Mouse (Mus musculus): ENCODE data around the gene Cpvl.

Cpvl gene

GRCm38 (mm10) chr6:53884931-53885330, 93.5 kb downstream of the Cpvl start:
- DNase-seq (ENCODE audit: low read depth), result no peak

DNA sequence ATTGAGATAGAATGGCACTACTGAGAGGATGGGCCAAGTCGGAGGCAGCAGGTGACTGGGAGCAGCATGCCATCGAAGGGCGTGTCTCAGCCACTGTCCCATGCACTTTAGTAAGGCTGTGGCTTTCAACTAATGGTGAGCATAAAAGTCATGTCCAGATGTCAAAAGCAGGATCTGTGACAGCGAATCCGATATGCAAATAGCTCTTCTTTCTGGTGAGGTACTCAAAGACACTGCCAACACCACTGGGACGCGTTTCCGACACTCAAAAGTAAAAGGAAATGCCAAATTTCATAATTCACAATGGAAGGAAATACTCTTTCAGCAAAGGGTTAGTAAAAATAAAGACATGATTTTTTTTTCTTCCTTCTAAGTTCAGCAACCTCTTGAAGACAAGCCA, 94.0 kb downstream of the Cpvl start:
- DNase-seq (ENCODE audit: low read depth), result no peak

DNA sequence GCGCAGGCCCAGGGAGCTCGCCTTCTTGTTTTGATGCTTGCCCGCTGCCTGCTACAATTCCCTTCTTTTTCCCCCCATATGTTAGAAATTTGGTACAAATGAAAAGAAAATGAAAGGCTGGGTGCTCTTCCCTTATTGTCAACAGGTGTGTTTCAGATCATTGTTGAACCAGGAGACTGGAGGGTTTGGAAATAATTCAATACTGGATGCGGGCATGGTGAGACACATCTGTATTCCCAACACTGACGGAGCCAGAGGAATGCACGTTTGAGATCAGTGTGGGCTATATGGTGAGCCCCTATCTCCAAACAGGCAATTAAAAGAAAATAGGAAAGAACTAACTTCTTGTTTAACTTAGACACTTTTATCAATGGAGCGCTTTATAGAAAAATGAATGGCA, 95.1 kb downstream of the Cpvl start:
- no peak for DNase-seq (ENCODE audit: low read depth)

DNA sequence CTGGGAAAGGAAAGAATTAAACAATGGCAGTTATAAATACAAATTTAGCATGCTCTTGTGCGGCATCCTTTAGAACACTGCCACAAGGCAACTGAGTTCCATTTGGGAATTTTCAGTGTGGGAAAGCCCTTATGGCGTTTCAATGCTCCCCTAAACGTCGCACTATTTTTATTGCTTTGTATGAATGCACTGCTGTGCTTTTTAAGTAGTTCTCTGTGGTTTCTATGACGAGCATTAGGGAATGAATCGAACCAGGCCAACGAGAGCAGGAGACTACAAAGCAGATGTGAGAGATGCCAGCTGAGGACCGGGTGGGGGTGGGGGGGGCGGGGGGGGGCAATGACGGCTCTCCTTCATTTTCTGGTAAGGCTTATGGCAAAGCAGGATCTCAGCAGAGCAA, 96.8 kb downstream of the Cpvl start:
- no peak for DNase-seq (ENCODE audit: low read depth)

GRCm38 (mm10) chr6:53881235-53881606, 97.2 kb downstream of the Cpvl start:
- no peak for DNase-seq (ENCODE audit: low read depth)

DNA sequence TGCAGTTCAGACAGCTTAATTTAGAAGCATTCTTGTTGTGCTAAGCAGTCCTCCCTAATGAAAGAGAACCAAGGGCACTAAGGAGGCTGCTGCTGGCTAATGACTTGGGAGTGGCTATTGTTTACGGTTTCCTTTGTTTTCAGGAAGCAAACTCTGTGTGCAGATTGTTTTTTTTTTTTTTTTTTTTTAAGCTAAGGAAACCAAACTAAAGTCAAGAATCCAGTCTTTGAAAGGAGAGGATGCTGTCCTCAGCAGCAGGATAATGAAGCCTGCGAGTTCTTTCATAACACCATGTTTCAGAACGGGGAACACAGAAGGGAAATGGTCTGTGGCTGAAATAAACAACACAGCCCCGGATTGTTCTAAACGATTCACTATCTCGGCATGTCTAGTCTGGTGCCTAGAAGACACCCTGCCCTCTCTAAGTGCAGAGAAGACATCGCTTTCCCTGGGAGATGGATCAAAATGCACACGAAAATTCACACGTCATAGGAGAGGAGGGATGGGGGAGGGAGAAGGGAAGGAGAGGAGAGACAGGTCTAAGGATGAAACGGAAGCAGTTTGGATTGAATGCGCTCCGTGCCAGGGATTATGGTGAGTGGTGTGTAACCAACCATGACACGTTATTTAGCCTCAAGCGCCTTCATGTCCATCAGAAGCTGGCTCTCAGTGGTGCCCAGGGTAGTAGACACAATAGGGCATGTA, 97.8 kb downstream of the Cpvl start:
- DNase-seq (ENCODE audit: low read depth), result no peak

DNA sequence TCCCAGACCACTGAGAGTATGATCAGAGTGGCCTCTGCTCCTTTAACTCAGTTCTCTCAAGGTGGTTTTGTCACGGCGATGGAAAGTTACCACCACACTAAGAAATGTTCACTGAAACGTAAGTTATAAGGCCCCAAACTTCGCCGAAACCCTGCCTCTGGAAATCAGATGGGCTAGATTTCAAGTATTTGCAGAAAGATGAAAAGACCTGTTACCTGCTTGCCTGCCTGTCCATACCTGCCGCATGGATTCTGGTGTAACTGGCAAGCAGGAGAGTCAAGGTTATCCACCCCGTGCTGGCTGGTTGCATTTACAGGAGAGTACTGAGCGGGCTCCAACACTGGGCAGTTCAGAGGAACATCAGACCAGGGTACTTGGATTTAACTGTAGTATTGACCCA, 98.9 kb downstream of the Cpvl start:
- no peak for DNase-seq (ENCODE audit: low read depth)

GRCm38 (mm10) chr6:53874881-53875429, 103.5 kb downstream of the Cpvl start:
- no peak for DNase-seq (ENCODE audit: low read depth)

DNA sequence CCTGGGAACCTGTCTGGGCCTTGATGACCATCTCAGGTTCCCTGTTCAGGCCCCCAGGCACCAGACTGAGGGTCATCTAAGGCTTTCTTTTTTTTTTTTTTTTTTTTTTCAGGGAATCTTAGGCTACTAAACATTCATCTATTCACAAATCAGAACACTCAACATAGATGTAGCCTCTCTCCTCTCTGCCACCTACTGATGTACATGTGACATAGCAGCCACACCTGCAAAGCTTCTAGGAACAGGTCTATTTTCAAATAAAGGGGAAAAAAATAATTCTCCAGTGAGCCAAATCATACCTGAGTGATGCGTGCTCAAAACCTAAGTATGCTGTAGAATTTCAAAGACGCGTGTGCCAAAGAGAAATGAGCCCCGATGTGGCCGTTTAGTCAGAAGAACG, 106.6 kb downstream of the Cpvl start:
- no peak for DNase-seq (ENCODE audit: low read depth)

- no peak for DNase-seq (ENCODE audit: low read depth)
Measured at GRCm38 (mm10) chr6:53863011-53863410, 115.5 kb downstream of the Cpvl start.

- no peak for DNase-seq (ENCODE audit: low read depth)
Measured at GRCm38 (mm10) chr6:53859106-53859505, 119.4 kb downstream of the Cpvl start.

DNA sequence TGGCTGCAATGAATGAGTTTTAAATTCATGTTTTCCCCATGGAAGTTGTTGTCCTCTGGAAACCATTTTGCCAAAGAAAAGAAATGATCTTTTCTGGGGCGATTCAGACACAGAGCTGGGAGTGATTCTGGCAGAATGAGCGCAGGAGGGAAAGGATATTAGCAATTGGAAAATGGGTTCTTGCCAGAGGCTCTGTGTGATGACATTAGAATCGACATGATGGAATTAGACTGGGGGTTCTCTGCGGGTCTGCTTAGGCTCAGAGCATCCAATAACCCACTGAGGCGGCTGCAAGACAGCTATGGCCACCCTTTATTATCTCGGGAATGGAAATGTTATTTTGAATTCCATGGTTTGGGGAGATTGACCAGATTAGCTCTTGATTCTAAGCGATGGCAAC, 120.6 kb downstream of the Cpvl start:
- DNase-seq (ENCODE audit: low read depth), result no peak

DNA sequence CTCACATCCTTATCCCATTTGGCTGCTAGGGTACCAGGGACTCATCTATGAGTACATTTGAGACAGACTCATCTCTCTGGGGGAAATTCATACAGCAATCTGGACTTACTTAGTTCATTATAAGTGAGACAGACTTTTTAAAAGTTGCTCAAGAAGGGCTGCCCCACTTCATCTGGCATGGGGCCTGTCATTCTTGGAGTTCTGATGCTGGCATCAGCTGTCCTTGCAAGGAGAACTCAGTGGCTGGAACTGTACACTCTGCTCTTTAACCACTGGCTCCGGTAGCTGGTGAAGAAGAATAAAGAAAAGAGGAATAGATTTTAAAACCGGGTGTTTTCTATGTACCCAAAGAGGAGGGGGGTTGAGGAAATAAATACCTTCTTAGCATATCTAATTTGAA, 121.7 kb downstream of the Cpvl start:
- no peak for DNase-seq (ENCODE audit: low read depth)

DNA sequence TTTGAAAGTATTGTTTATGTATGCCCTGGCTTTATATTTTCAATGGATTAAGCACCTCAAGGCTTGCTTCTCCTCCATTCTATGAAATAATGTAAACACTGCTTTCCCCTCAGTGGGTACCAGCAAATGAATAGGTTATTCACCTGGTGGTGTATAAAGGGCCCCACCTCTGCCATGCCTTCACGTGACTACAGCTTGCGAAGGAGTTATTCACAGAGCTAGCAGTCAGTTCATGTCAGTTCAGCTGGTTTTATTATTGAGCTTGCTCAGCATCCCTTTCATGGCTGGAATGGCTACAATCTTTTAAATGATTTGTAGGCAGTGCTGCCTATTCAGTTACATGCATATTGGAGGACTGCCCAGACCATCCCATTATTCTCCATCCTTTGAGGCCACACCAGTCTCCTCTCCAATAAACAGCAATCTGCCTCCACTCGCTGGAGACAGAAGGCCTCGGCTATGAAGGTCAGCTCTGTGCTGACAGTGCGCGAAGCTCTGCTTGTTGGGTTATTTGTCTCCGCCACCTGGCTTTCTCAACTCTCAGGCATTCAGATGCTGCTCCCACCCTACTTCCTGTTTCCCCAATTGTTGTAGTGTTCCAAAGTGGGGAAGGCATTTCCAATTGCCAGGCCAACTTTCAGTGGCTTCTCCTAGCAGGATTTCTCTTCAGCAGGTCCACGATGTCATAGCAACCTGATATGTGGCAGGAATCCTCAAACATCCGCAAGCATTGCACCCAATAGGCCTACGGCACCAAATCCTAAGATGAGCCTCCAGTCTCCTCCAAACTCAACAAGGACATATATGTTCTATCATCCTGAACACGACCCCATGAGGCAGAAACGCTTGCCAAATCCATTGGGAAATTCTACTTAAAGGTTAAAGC, 123.3 kb downstream of the Cpvl start:
- DNase-seq (ENCODE audit: low read depth), result no peak

DNA sequence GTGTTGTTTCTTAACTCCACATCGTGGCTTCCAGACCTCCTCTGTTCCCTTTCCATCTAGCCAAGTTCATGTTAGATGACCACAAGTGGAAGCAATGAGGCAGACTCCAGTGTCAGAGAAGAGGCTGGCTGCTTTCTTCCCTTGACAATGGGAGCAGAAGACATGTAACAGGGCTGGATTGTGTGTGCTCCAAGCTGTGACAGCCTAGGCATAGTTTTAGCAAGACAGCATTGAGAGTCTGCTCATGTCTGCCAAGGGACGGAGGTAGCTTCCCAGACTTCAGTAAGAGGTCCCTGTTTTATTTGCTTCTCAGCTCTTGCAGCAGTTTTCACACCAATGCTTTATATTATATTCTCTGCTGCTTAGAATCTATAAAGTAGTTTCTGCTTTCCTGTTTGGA, 124.2 kb downstream of the Cpvl start:
- DNase-seq (ENCODE audit: low read depth), result no peak

DNA sequence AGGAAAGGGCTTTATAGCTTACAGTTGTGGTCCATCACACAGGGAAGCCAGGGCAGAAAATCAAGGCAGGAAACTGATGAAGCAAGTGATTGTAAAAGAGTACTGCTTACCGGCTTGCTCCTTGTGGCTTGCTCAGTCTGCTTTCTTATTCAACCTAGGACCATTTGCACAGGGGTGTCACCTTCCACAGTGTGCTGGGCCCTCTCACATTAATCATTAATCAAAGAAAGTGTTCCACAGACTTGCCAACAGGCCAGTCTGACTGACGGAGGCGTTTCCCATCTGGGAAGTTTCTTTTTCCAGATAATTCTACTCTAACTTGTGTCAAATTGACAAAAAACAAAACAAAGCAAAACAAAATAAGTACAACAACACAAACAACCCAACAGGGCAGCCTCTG, 124.9 kb downstream of the Cpvl start:
- DNase-seq (ENCODE audit: low read depth), result no peak

DNA sequence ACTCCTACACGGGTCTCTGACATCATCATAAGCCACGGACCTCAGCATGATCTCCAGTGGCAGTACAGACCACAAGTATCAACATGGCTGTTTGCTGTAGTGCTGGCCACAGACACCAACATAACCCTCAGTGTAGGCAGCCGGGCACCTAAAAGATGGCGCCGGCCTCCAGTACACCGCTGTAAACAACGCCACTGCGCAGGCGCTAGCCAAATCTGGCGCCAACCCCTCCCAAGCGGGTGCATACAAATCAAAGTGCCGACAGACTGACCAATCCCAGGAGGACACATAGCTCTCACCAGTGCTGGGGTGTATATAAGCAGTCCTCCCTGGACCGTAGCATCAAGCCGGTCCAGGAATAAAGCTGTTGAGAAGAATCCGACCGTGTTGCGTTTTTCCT, 133.8 kb downstream of the Cpvl start:
- DNase-seq (ENCODE audit: low read depth), result no peak

GRCm38 (mm10) chr6:53825213-53825612, 153.3 kb downstream of the Cpvl start:
- no peak for DNase-seq (ENCODE audit: low read depth)
